In the genomic region with DNA sequence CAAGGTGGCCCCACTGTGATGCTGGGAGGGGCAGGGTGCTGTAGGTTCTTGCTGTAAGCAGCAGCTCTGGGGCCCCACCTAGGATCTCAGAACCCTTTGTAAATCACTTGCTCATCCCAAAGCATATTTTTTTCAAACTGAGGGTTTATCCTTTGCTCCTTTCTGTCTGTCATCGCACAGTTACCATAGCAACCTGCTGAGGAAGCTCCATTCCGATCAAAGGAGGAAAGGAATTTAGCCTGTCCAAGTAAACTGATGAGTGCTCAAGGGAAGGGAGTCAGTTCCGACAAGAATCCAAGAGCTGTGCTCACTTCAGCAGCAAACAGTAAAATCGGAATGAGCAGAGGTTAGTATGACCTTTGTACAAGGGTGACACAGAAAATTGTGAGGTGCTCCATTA, we compare ENCODE assay signal across 21 mouse cellular contexts. TPM values are rescaled to one million over a fixed set of nuclear protein-coding genes. Genes with fewer than 3 reads are reported as not detected.
DNase-seq lines count a peak whose midpoint lies in the region; ATAC-seq and TF ChIP-seq lines count a peak whose summit lies in the region.
"Had no signal": no experiment of that assay in that cellular context is flagged by ENCODE, and none has a peak within 500 bp of the region (broad histone marks: within the 10 kb centered on the region; RNA-seq: fewer than 3 reads in every experiment).

No protein-coding gene starts in this region.

- H3K9me3 ChIP-seq in forebrain, embryonic 12.5 days, result no peaks in the 10 kb centered on the region
- H3K9me3 ChIP-seq in forebrain, embryonic 15.5 days, result no peaks in the 10 kb centered on the region
- no peaks in the 10 kb centered on the region for H3K9me3 ChIP-seq in midbrain, embryonic 13.5 days
- H3K9me3 ChIP-seq in stomach, postnatal 0 days (ENCODE audit: control insufficient read depth, low read length), result no peaks in the 10 kb centered on the region

- peak; percentile 28 for DNase-seq in retina, postnatal 1 day
- DNase-seq in retina, embryonic 14.5 days (ENCODE audit: low spot score), result no peak
- DNase-seq in gastrocnemius, postnatal 25 days, result no peak
- DNase-seq in stomach, postnatal 0 days (ENCODE audit: low spot score), result no peak
- DNase-seq in cerebellum, adult 18-20 months, result no peak
- DNase-seq: adrenal gland, postnatal 14 days; cerebellum, adult 8-10 months; gastrocnemius, postnatal 10 days; kidney, adult 9 months; kidney, postnatal 4 days; liver, postnatal 0 days; spleen, adult 18-20 months had no signal

- no peak for TF ChIP-seq CTCF in stomach, postnatal 0 days (IDR thresholded peaks at IDR 0.05; ENCODE audit: low read depth)

- WGBS in forebrain, embryonic 12.5 days, result 41% methylated on average over 4 of the region's 4 CpGs
- 39% methylated on average over 4 of the region's 4 CpGs for WGBS in forebrain, embryonic 15.5 days
- 12% methylated on average over 4 of the region's 4 CpGs for WGBS in midbrain, embryonic 13.5 days
- 34% methylated on average over 4 of the region's 4 CpGs for WGBS in stomach, postnatal 0 days

- no peak overlapping the region for H3K9ac ChIP-seq in forebrain, embryonic 12.5 days
- no peak overlapping the region for H3K9ac ChIP-seq in forebrain, embryonic 15.5 days (replicated peaks)
- H3K9ac ChIP-seq in midbrain, embryonic 13.5 days (replicated peaks), result no peak overlapping the region
- no peak overlapping the region for H3K9ac ChIP-seq in stomach, postnatal 0 days (ENCODE audit: low read length)
- H3K9ac ChIP-seq: liver, postnatal 0 days had no signal

- no peak for ATAC-seq in forebrain, embryonic 12.5 days (ENCODE audit: low FRiP score)
- no peak for ATAC-seq in forebrain, embryonic 15.5 days (replicated peaks)
- no peak for ATAC-seq in midbrain, embryonic 13.5 days
- no peak for ATAC-seq in stomach, postnatal 0 days (ENCODE audit: low FRiP score, low TSS enrichment)
- ATAC-seq: activated CD4-positive, CD25-positive, alpha-beta regulatory T cell, adult 4 months; inflammation-experienced regulatory T-cells, adult 6 months; liver, postnatal 0 days had no signal

- H3K4me3 ChIP-seq in forebrain, embryonic 12.5 days (replicated peaks), result no peak overlapping the region
- H3K4me3 ChIP-seq in forebrain, embryonic 15.5 days, result no peak overlapping the region
- H3K4me3 ChIP-seq in midbrain, embryonic 13.5 days (replicated peaks), result no peak overlapping the region
- no peak overlapping the region for H3K4me3 ChIP-seq in stomach, postnatal 0 days (ENCODE audit: low read depth, low read length)

- H3K27ac ChIP-seq in forebrain, embryonic 12.5 days, result peak overlapping the region; percentile 43; the same call in 1 of the 2 replicates
- H3K27ac ChIP-seq in forebrain, embryonic 15.5 days (replicated peaks), result no peak overlapping the region
- peak overlapping the region; percentile 66; the same call in 1 of the 2 replicates for H3K27ac ChIP-seq in midbrain, embryonic 13.5 days
- no peak overlapping the region for H3K27ac ChIP-seq in stomach, postnatal 0 days (replicated peaks)

- no peak for TF ChIP-seq EP300 in stomach, postnatal 0 days (optimal IDR thresholded peaks at IDR 0.05)

- no peak overlapping the region for H3K4me2 ChIP-seq in forebrain, embryonic 12.5 days
- no peak overlapping the region for H3K4me2 ChIP-seq in forebrain, embryonic 15.5 days (replicated peaks)
- H3K4me2 ChIP-seq in midbrain, embryonic 13.5 days (replicated peaks), result no peak overlapping the region
- no peak overlapping the region for H3K4me2 ChIP-seq in stomach, postnatal 0 days (replicated peaks; ENCODE audit: low read depth)

- H3K4me1 ChIP-seq in forebrain, embryonic 12.5 days, result peaks cover 31% of the 10 kb centered on the region
- peaks cover 18% of the 10 kb centered on the region for H3K4me1 ChIP-seq in forebrain, embryonic 15.5 days
- H3K4me1 ChIP-seq in midbrain, embryonic 13.5 days (replicated peaks), result peaks cover 13% of the 10 kb centered on the region
- H3K4me1 ChIP-seq in stomach, postnatal 0 days (replicated peaks; ENCODE audit: control insufficient read depth, insufficient read depth), result no peaks in the 10 kb centered on the region

- no peaks in the 10 kb centered on the region for H3K36me3 ChIP-seq in forebrain, embryonic 12.5 days (replicated peaks)
- no peaks in the 10 kb centered on the region for H3K36me3 ChIP-seq in forebrain, embryonic 15.5 days
- H3K36me3 ChIP-seq in midbrain, embryonic 13.5 days, result no peaks in the 10 kb centered on the region
- H3K36me3 ChIP-seq in stomach, postnatal 0 days (ENCODE audit: control insufficient read depth, insufficient read depth, low read length), result no peaks in the 10 kb centered on the region

- H3K27me3 ChIP-seq in forebrain, embryonic 12.5 days, result no peaks in the 10 kb centered on the region
- H3K27me3 ChIP-seq in forebrain, embryonic 15.5 days, result no peaks in the 10 kb centered on the region
- H3K27me3 ChIP-seq in midbrain, embryonic 13.5 days, result no peaks in the 10 kb centered on the region
- H3K27me3 ChIP-seq in stomach, postnatal 0 days (ENCODE audit: control insufficient read depth, insufficient read depth, low read length), result no peaks in the 10 kb centered on the region
- H3K27me3 ChIP-seq: CH12.LX had no signal

RNA-seq across cellular contexts. Expression of a gene that starts 32.9 kb away (rescaled TPM):
- 207 and 300 TPM in 2 replicates for polyA plus RNA-seq in forebrain, embryonic 12.5 days (2016; fragmentation: Nextera tagmentation; extraction: Ambion mirVana)
- polyA plus RNA-seq in forebrain, embryonic 15.5 days (2015; fragmentation: Nextera tagmentation; extraction: Ambion mirVana), result 284 and 297 TPM in 2 replicates
- polyA plus RNA-seq in midbrain, embryonic 13.5 days (2015; fragmentation: Nextera tagmentation; extraction: Ambion mirVana), result 53.6 and 56.4 TPM in 2 replicates
- under 1 TPM in 1 of 2 experiments, not detected in 1; 0.13 TPM for total RNA-seq in gastrocnemius, postnatal 25 days (2021)
- 3.2 and 3.8 TPM in 2 replicates for polyA plus RNA-seq in stomach, postnatal 0 days (2015; fragmentation: Nextera tagmentation; extraction: Ambion mirVana)
- total RNA-seq: common myeloid progenitor, adult 5-6 weeks had no signal
- polyA plus RNA-seq: activated CD4-positive, CD25-positive, alpha-beta regulatory T cell, adult 4 months; heart, postnatal 0 days; inflammation-experienced regulatory T-cells, adult 6 months had no signal

RNA-seq across cellular contexts. Expression of a gene that starts 41.9 kb away (rescaled TPM):
- 41.2 and 42.9 TPM in 2 replicates for polyA plus RNA-seq in forebrain, embryonic 12.5 days (2016; fragmentation: Nextera tagmentation; extraction: Ambion mirVana)
- polyA plus RNA-seq in forebrain, embryonic 15.5 days (2015; fragmentation: Nextera tagmentation; extraction: Ambion mirVana), result 37.9 and 40.6 TPM in 2 replicates
- polyA plus RNA-seq in midbrain, embryonic 13.5 days (2015; fragmentation: Nextera tagmentation; extraction: Ambion mirVana), result 35.1 and 39.3 TPM in 2 replicates
- 10 to 100 TPM; 24.3 to 25.7 TPM for total RNA-seq in gastrocnemius, postnatal 25 days (2021)
- polyA plus RNA-seq in stomach, postnatal 0 days (2015; fragmentation: Nextera tagmentation; extraction: Ambion mirVana), result 16.2 and 17.0 TPM in 2 replicates

RNA-seq across cellular contexts. Expression of a gene that starts 51.6 kb away (rescaled TPM):
- 85.9 and 133 TPM in 2 replicates for polyA plus RNA-seq in forebrain, embryonic 12.5 days (2016; fragmentation: Nextera tagmentation; extraction: Ambion mirVana)
- polyA plus RNA-seq in forebrain, embryonic 15.5 days (2015; fragmentation: Nextera tagmentation; extraction: Ambion mirVana), result 67.5 and 67.8 TPM in 2 replicates
- 10.5 and 14.6 TPM in 2 replicates for polyA plus RNA-seq in midbrain, embryonic 13.5 days (2015; fragmentation: Nextera tagmentation; extraction: Ambion mirVana)
- total RNA-seq in gastrocnemius, postnatal 25 days (2021), result not detected
- polyA plus RNA-seq in stomach, postnatal 0 days (2015; fragmentation: Nextera tagmentation; extraction: Ambion mirVana), result 1.3 TPM in 2 replicates
- total RNA-seq: CH12.LX; common myeloid progenitor, adult 5-6 weeks; heart, adult 8-10 months had no signal
- polyA plus RNA-seq: activated CD4-positive, CD25-positive, alpha-beta regulatory T cell, adult 4 months; heart, postnatal 0 days; inflammation-experienced regulatory T-cells, adult 6 months; liver, postnatal 0 days had no signal

Comparison
In these comparisons a context has a peak if more than half of its experiments do, and no peak if none do; other contexts are left out.
1. H3K27ac ChIP-seq: peak in forebrain, embryonic 12.5 days (single experiment) and midbrain, embryonic 13.5 days (single experiment); none in forebrain, embryonic 15.5 days (single experiment) and stomach, postnatal 0 days (single experiment).
2. RNA of a gene that starts 32.9 kb away (polyA plus RNA-seq): 284 to 297 TPM in forebrain, embryonic 15.5 days, 207 to 300 TPM in forebrain, embryonic 12.5 days and 53.6 to 56.4 TPM in midbrain, embryonic 13.5 days; 3.2 to 3.8 TPM in stomach, postnatal 0 days; every median in the first group is over 10 times any median in the second.